Mouse (Mus musculus) CH12.LX (cell line): ENCODE data around the gene Sstr4. TPM values are rescaled to one million over a fixed set of nuclear protein-coding genes. Genes with fewer than 3 reads are reported as not detected.
A peak's percentile ranks its signal among the peaks of the same experiment; 100 is the strongest.

Source experiments
- DNase-seq: peaks from one replicate; pipeline ENCODE4 v3.0.0-alpha.2; 2013; ENCODE audit errors: extremely low read depth
- H3K27ac ChIP-seq: 2 replicates; pipeline ENCODE4 v1.5.1; 2012; ENCODE audit warnings: low read depth, mild to moderate bottlenecking, control low read depth, moderate library complexity; ENCODE audit not compliant: insufficient read depth
- H3K27me3 ChIP-seq: replicated peaks from 2 replicates; pipeline ENCODE3; 2012; ENCODE audit warnings: inconsistent platforms
- H3K36me3 ChIP-seq, 2 experiments: replicated peaks in 1 of 2; 2 replicates each; pipeline versions ENCODE3 to v1.6.1; 2012; ENCODE audit warnings: inconsistent platforms in 1 of 2, low read length in 1 of 2, mild to moderate bottlenecking in 1 of 2, mixed read lengths in 1 of 2, moderate library complexity in 1 of 2; ENCODE audit not compliant: control insufficient read depth in 1 of 2, insufficient read depth in 1 of 2
- H3K4me1 ChIP-seq, 2 experiments: 2 replicates each; pipeline ENCODE4 v1.6.1; 2012; ENCODE audit warnings: inconsistent platforms in 1 of 2, moderate library complexity in 1 of 2; ENCODE audit not compliant: insufficient read depth in 2 of 2, control insufficient read depth in 1 of 2
- H3K4me2 ChIP-seq: 2 replicates; pipeline ENCODE4 v1.6.1; 2012; ENCODE audit warnings: low read depth, mild to moderate bottlenecking, control low read depth; ENCODE audit not compliant: poor library complexity, insufficient read depth, severe bottlenecking
- H3K4me3 ChIP-seq, 3 experiments: fragments of 150-350 bp in 1 of 3; sonication (generic) in 1 of 3; replicated peaks in 1 of 3; 2 replicates each; pipeline versions ENCODE3 to v1.5.1; 2011 to 2012; ENCODE audit warnings: low read depth in 2 of 3, low read length in 2 of 3, mild to moderate bottlenecking in 2 of 3, moderate library complexity in 2 of 3, control low read depth in 1 of 3, improper control_type of control experiment in 1 of 3, inconsistent platforms in 1 of 3, mixed read lengths in 1 of 3; ENCODE audit not compliant: poor library complexity in 1 of 3
- H3K79me2 ChIP-seq: replicated peaks from 2 replicates; pipeline ENCODE4 v1.6.1; 2012; ENCODE audit warnings: mild to moderate bottlenecking, moderate library complexity; ENCODE audit not compliant: control insufficient read depth, poor library complexity, insufficient read depth, severe bottlenecking; ENCODE audit errors: extremely low read depth
- H3K9ac ChIP-seq: 2 replicates; pipeline ENCODE4 v1.6.1; 2012; ENCODE audit warnings: low read depth, mild to moderate bottlenecking, control low read depth, moderate library complexity; ENCODE audit not compliant: insufficient read depth
- H3K9me3 ChIP-seq: replicated peaks from 2 replicates; pipeline ENCODE3; 2012; ENCODE audit warnings: low read length, inconsistent platforms, mixed read lengths
- BHLHE40 ChIP-seq: IDR thresholded peaks from 2 replicates; pipeline ENCODE4 v1.6.1; 2011; ENCODE audit warnings: mild to moderate bottlenecking, low read depth, low read length, improper control_type of control experiment
- CHD2 ChIP-seq: IDR thresholded peaks from 2 replicates; pipeline ENCODE4 v1.6.1; 2011; ENCODE audit warnings: low read length, improper control_type of control experiment
- CTCF ChIP-seq, 2 experiments: IDR thresholded peaks in 1 of 2; conservative IDR thresholded peaks in 1 of 2; 2 replicates each; pipeline ENCODE4 v1.5.1; 2011 to 2012; ENCODE audit warnings: low read depth in 2 of 2, low read length in 2 of 2, improper control_type of control experiment in 1 of 2, inconsistent platforms in 1 of 2, mild to moderate bottlenecking in 1 of 2, moderate library complexity in 1 of 2
- E2F4 ChIP-seq: IDR thresholded peaks from 2 replicates; pipeline ENCODE4 v1.6.1; 2011; ENCODE audit warnings: low read depth, low read length, improper control_type of control experiment; ENCODE audit not compliant: insufficient replicate concordance
- EP300 ChIP-seq: IDR thresholded peaks from 2 replicates; pipeline ENCODE4 v1.6.1; 2011; ENCODE audit warnings: low read length, improper control_type of control experiment
- GABPA ChIP-seq: IDR thresholded peaks from 2 replicates; pipeline ENCODE4 v1.6.1; 2012; ENCODE audit warnings: low read depth, low read length, improper control_type of control experiment, inconsistent platforms; ENCODE audit not compliant: insufficient replicate concordance
- HCFC1 ChIP-seq: IDR thresholded peaks from 2 replicates; pipeline ENCODE4 v1.6.1; 2012; ENCODE audit warnings: low read depth, mild to moderate bottlenecking, inconsistent platforms, low read length, improper control_type of control experiment
- IRF4 ChIP-seq: IDR thresholded peaks from 2 replicates; pipeline ENCODE4 v1.6.1; 2014; ENCODE audit warnings: low read depth, mild to moderate bottlenecking, inconsistent platforms, low read length, improper control_type of control experiment
- JUN ChIP-seq: IDR thresholded peaks from 2 replicates; pipeline ENCODE4 v1.6.1; 2011; ENCODE audit warnings: low read depth, mild to moderate bottlenecking, low read length, improper control_type of control experiment, moderate library complexity; ENCODE audit not compliant: insufficient read depth
- JUND ChIP-seq: conservative IDR thresholded peaks from 2 replicates; pipeline ENCODE4 v1.6.1; 2011; ENCODE audit warnings: low read depth, low read length, improper control_type of control experiment
- KAT2A ChIP-seq: IDR thresholded peaks from 2 replicates; pipeline ENCODE4 v1.6.1; 2012; ENCODE audit warnings: low read length, improper control_type of control experiment, inconsistent platforms; ENCODE audit not compliant: insufficient replicate concordance
- MAFK ChIP-seq: IDR thresholded peaks from 2 replicates; pipeline ENCODE4 v1.6.1; 2011; ENCODE audit warnings: low read length, improper control_type of control experiment; ENCODE audit not compliant: insufficient replicate concordance
- MAZ ChIP-seq: IDR thresholded peaks from 2 replicates; pipeline ENCODE4 v1.6.1; 2012; ENCODE audit warnings: low read depth, mild to moderate bottlenecking, inconsistent platforms, low read length, improper control_type of control experiment, moderate library complexity
- MEF2A ChIP-seq: IDR thresholded peaks from 2 replicates; pipeline ENCODE4 v1.6.1; 2014; ENCODE audit warnings: low read depth, mild to moderate bottlenecking, inconsistent platforms, low read length, improper control_type of control experiment, borderline replicate concordance
- MYC ChIP-seq: IDR thresholded peaks from 2 replicates; pipeline ENCODE4 v1.6.1; 2011; ENCODE audit warnings: low read depth, mild to moderate bottlenecking, improper control_type of control experiment, low read length
- NELFE ChIP-seq: IDR thresholded peaks from 2 replicates; pipeline ENCODE4 v1.6.1; 2011; ENCODE audit warnings: low read depth, low read length, improper control_type of control experiment
- NRF1 ChIP-seq: IDR thresholded peaks from 2 replicates; pipeline ENCODE4 v1.6.1; 2014; ENCODE audit warnings: low read depth, mild to moderate bottlenecking, inconsistent platforms, low read length, improper control_type of control experiment, moderate library complexity
- POLR2A ChIP-seq: IDR thresholded peaks from 2 replicates; pipeline ENCODE4 v1.6.1; 2011; ENCODE audit warnings: low read depth, mild to moderate bottlenecking, improper control_type of control experiment, low read length
- RCOR1 ChIP-seq: conservative IDR thresholded peaks from 2 replicates; pipeline ENCODE4 v1.6.1; 2012; ENCODE audit warnings: low read depth, mild to moderate bottlenecking, inconsistent platforms, low read length, improper control_type of control experiment
- SMC3 ChIP-seq: IDR thresholded peaks from 2 replicates; pipeline ENCODE4 v1.6.1; 2011; ENCODE audit warnings: low read depth, low read length, improper control_type of control experiment
- TCF12 ChIP-seq: IDR thresholded peaks from 2 replicates; pipeline ENCODE4 v1.6.1; 2014; ENCODE audit warnings: low read depth, mild to moderate bottlenecking, inconsistent platforms, low read length, improper control_type of control experiment
- UBTF ChIP-seq: IDR thresholded peaks from 2 replicates; pipeline ENCODE4 v1.6.1; 2012; ENCODE audit warnings: low read depth, mild to moderate bottlenecking, inconsistent platforms, low read length, improper control_type of control experiment, moderate library complexity
- USF1 ChIP-seq: IDR thresholded peaks from 2 replicates; pipeline ENCODE4 v1.6.1; 2014; ENCODE audit warnings: low read depth, mild to moderate bottlenecking, inconsistent platforms, low read length, improper control_type of control experiment
- USF2 ChIP-seq: conservative IDR thresholded peaks from 2 replicates; pipeline ENCODE4 v1.6.1; 2011; ENCODE audit warnings: low read depth, low read length, improper control_type of control experiment
- ZKSCAN1 ChIP-seq: IDR thresholded peaks from 2 replicates; pipeline ENCODE4 v1.6.1; 2012; ENCODE audit warnings: low read depth, inconsistent platforms, low read length, improper control_type of control experiment, borderline replicate concordance
- ZMIZ1 ChIP-seq: IDR thresholded peaks from 2 replicates; pipeline ENCODE4 v1.6.1; 2012; ENCODE audit warnings: low read depth, mild to moderate bottlenecking, inconsistent platforms, low read length, improper control_type of control experiment
- ZNF384 ChIP-seq: IDR thresholded peaks from 2 replicates; pipeline ENCODE4 v1.6.1; 2012; ENCODE audit warnings: low read depth, low read length, improper control_type of control experiment, inconsistent platforms
- dilution Hi-C: fragments of 300-500 bp; cut with MboI; formaldehyde crosslinking; loops from 2 replicates; pipeline ENCODE4 v1.14.3; 2020; ENCODE audit warnings: low sequenced_read_pairs; ENCODE audit not compliant: extremely low pct_unique_long_range_greater_than_20kb, extremely low pct_ligation_motif_present
- in situ Hi-C: fragments of 300-500 bp; cut with MboI; formaldehyde crosslinking; loops from 3 replicates; pipeline ENCODE4 v1.14.3; 2019; ENCODE audit warnings: low sequenced_read_pairs, low pct_ligation_motif_present, low pct_unique_long_range_greater_than_20kb, mixed read lengths
- polyA plus RNA-seq: library from polyadenylated mRNA; unstranded; fragments of >175 nt; gene quantifications from 2 replicates; pipeline ENCODE4 v1.2.1, GENCODE M21; 2012; ENCODE audit warnings: low read depth; ENCODE audit not compliant: insufficient read length
- total RNA-seq, 2 experiments: library from RNA; depleted of rRNA; stranded (reverse); fragments of 300-350 nt in 1 of 2; fragments of >200 nt in 1 of 2; gene quantifications; 2 replicates each; pipeline ENCODE4 v1.2.3; 2012 to 2014

Gene Sstr4
- total and polyA plus RNA-seq, 3 experiments, result not detected

DNA sequence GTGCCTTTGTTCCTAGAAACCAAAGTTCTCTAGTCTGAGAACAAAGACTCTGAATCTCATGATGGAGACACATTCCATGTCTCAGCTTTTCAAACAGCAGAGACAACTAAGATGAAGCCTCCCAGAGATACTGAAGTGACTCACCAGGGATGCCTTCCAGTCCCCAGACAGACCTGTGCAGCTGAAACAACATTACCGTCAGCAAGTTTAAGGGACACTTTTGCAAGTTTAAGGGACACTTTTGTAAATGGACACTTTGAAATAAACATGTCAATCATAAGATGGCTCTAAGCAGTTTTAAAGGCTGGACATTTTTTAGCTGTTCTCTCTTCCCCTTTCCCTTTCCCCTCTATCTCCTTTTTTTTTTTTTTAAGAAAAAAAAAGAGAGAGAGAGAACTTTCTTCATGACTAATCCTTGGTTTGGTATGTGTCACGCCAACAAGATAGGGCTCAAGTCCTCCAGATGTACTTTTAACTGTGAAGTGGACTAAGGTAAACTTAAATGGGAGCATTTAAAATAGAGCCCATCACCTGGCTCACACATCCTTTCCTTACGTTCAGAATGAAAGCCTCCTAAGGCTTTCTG lies 44.6 kb downstream of the Sstr4 start:
- peak; percentile 35 for DNase-seq
- in situ Hi-C loops (loop anchor here (10.0 kb wide), 1 partner anchor 55 kb away; no protein-coding TSS in a partner anchor), dilution Hi-C loops (no loop called here)
- H3K9me3 ChIP-seq, result no peaks in the 10 kb centered on the region
- peak overlapping the region; percentile 12; the same call in 1 of the 2 replicates for H3K4me2 ChIP-seq
- H3K9ac ChIP-seq, result no peak overlapping the region
- H3K79me2 ChIP-seq, result no peaks in the 10 kb centered on the region
- peaks cover 0 to 27% of the 10 kb centered on the region in 2 experiments; a peak in 2 of 4 replicates for H3K4me1 ChIP-seq
- H3K27ac ChIP-seq, result no peak overlapping the region
- H3K27me3 ChIP-seq, result no peaks in the 10 kb centered on the region
- H3K36me3 ChIP-seq, result no peaks in the 10 kb centered on the region
- H3K4me3 ChIP-seq, result no peak overlapping the region
- TF ChIP-seq USF2, result no peak
- TF ChIP-seq CTCF (conservative IDR thresholded peaks at IDR 0.05 in 1 of 2, IDR thresholded peaks at IDR 0.05 in 1 of 2; ENCODE audit: low read depth in 2 of 2, low read length in 2 of 2), result no peak
- no peak for TF ChIP-seq MEF2A
- TF ChIP-seq RCOR1, result no peak
- TF ChIP-seq E2F4, result no peak
- TF ChIP-seq SMC3, result no peak
- no peak for TF ChIP-seq MAZ
- TF ChIP-seq EP300, result 0 out of 2 replicates have a peak, but pooled peaks have one; percentile 51
- no peak for TF ChIP-seq POLR2A
- TF ChIP-seq GABPA, result no peak
- TF ChIP-seq NRF1, result no peak
- no peak for TF ChIP-seq HCFC1
- TF ChIP-seq ZKSCAN1, result no peak
- no peak for TF ChIP-seq KAT2A
- TF ChIP-seq IRF4, result 0 out of 2 replicates have a peak, but pooled peaks have one; percentile 11
- TF ChIP-seq ZNF384, result peak; percentile 95
- no peak for TF ChIP-seq CHD2
- no peak for TF ChIP-seq ZMIZ1
- no peak for TF ChIP-seq NELFE
- no peak for TF ChIP-seq BHLHE40
- no peak for TF ChIP-seq USF1
- no peak for TF ChIP-seq TCF12
- TF ChIP-seq UBTF, result no peak
- TF ChIP-seq MYC, result no peak
- TF ChIP-seq JUN, result no peak
- TF ChIP-seq MAFK, result no peak
- TF ChIP-seq JUND, result no peak
